Mouse (Mus musculus): ENCODE data around the gene Pced1a. TPM values are rescaled to one million over a fixed set of nuclear protein-coding genes. Genes with fewer than 3 reads are reported as not detected.

Pced1a gene
- polyA plus RNA-seq, 1 experiment from 2014 or later = 9.6 TPM

DNA sequence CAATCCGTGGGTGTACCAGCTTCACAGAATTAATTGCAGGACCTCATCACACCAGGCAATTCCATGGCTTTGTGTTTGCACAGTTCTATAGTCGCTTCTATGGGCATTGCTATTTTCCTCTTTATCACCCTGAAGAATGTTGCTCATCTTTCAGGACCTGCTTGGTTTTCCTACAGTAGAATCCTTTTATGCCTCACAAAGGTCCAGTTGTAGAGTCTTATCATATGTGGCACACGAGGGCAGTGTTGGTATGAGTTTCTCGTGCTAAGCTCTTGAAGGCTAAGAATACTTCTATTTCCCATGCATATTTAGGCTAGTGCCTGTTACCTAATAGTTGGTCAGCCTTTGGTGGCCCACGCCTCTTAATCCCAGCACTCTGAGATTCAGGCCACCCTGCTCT, 611 bp upstream of the Pced1a start:
- 54% methylated on average over 5 of the region's 5 CpGs for WGBS
- Histone ChIP-seq H3K9ac (ENCODE audit: low read length) (peak overlapping the region; percentile 80), H3K9me3 (ENCODE audit: control insufficient read depth, low read length) (no peaks in the 10 kb centered on the region), H3K27me3 (ENCODE audit: control insufficient read depth, insufficient read depth, low read length) (no peaks in the 10 kb centered on the region), H3K27ac (ENCODE audit: low read depth, low read length) (no peak overlapping the region), H3K4me1 (replicated peaks; ENCODE audit: control insufficient read depth, insufficient read depth, low read length) (no peaks in the 10 kb centered on the region; the same call in 1 of the 2 replicates), H3K36me3 (ENCODE audit: control insufficient read depth, insufficient read depth, low read length) (no peaks in the 10 kb centered on the region; the same call in 1 of the 2 replicates), H3K4me2 (ENCODE audit: low read depth, low read length, severe bottlenecking) (peak overlapping the region; percentile 76), H3K4me3 (ENCODE audit: low read depth, low read length) (peak overlapping the region; percentile 55)
- DNase-seq (ENCODE audit: low spot score) (no peak), ATAC-seq (replicated peaks; ENCODE audit: low FRiP score) (no peak)

DNA sequence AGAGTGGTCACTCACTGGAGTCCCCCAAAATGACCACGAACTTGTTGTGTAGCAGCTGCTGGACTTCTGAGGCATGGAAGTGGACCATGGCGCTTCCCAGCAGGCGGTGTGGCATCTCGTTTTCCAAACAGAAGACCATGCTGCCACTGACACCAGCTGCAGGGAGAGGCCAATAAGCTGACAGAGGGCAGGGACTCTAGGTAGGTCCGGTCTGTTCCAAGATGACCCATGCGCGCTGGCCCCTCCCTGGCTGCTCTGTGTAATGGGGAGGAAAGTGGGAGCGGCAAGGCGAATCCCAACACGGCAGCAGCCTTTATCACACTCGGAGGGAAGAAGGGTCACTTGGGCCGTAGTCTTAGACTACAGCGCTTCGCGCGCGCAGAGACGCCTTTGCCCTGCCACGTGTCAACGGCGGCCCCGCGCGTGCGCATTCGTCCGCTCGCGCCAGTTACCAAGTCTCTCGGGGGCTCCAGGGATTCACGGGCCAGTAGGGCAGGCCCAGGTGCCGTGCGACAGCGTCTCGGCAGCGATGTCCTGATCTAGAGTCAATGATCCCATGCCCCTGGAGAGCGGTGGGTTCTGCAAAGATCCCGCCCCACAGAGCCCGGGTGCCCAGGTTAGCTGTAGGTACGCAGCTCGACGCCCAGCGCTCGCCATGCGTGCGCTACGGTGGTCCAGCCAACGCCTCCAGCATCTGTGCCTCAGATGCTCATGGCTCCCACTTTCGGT, 940 bp downstream of the Pced1a start:
- H3K9me3 ChIP-seq (ENCODE audit: control insufficient read depth, low read length) = no peaks in the 10 kb centered on the region
- 17% methylated on average over 49 of the region's 49 CpGs for WGBS
- peak overlapping the region; percentile 80 for H3K9ac ChIP-seq (ENCODE audit: low read length)
- H3K4me2 ChIP-seq (ENCODE audit: low read depth, low read length, severe bottlenecking) = peak overlapping the region; percentile 76
- ATAC-seq (replicated peaks; ENCODE audit: low FRiP score) (peak; percentile 77), DNase-seq (ENCODE audit: low spot score) (peak; percentile 88)
- H3K27me3 ChIP-seq (ENCODE audit: control insufficient read depth, insufficient read depth, low read length) = no peaks in the 10 kb centered on the region
- H3K36me3 ChIP-seq (ENCODE audit: control insufficient read depth, insufficient read depth, low read length) = no peaks in the 10 kb centered on the region; the same call in 1 of the 2 replicates
- H3K27ac ChIP-seq (ENCODE audit: low read depth, low read length) = peak overlapping the region; percentile 54; the same call in 1 of the 2 replicates
- H3K4me3 ChIP-seq (ENCODE audit: low read depth, low read length) = peak overlapping the region; percentile 55
- H3K4me1 ChIP-seq (replicated peaks; ENCODE audit: control insufficient read depth, insufficient read depth, low read length) = no peaks in the 10 kb centered on the region; the same call in 1 of the 2 replicates

DNA sequence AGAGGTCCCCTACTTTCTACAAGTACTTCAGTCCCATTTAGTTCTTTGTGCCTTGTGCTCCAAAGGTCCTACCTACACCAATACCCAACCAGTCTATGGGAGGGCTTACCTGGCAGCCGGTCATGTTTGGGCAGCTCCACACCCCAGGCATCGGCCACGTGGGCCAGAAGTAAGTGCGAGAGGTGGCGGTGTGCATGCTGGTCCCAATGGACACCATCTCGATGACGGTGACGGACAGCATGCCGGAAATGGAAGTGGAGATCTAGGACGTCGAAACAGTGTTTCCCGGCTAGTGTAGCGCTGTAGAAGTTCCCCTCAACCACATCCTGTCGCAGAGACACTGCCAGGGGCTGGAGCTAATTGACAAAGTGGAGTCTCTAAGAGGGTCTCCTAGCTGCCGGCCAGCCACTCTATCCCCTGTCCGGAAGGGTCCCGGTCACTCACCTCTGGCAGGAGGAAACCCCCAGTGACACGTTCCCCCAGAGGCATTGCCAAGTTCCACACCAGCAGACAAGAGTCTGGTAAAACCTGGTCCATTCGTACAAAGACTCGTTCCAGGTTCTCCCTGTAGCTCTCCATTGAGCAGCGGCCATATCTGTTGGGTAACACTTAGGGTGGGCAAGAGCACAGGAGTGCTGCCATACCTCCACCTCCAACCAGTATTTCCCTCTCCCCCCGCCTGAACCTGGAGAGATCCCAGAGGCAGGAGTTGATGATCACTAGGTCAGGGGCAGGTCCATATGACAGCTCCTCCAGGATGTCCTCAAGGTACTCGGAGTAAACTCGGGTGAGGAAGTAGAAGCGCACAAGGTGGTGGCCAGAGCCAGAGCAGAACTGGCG, 2.5 kb downstream of the Pced1a start:
- H3K9ac ChIP-seq (ENCODE audit: low read length) = no peak overlapping the region
- H3K4me3 ChIP-seq (ENCODE audit: low read depth, low read length) = no peak overlapping the region
- no peaks in the 10 kb centered on the region for H3K9me3 ChIP-seq (ENCODE audit: control insufficient read depth, low read length)
- 95% methylated on average over 26 of the region's 26 CpGs for WGBS
- no peak overlapping the region for H3K27ac ChIP-seq (ENCODE audit: low read depth, low read length)
- ATAC-seq (replicated peaks; ENCODE audit: low FRiP score) = no peak
- H3K36me3 ChIP-seq (ENCODE audit: control insufficient read depth, insufficient read depth, low read length) = no peaks in the 10 kb centered on the region; the same call in 1 of the 2 replicates
- no peaks in the 10 kb centered on the region for H3K27me3 ChIP-seq (ENCODE audit: control insufficient read depth, insufficient read depth, low read length)
- DNase-seq (ENCODE audit: low spot score) = no peak
- no peak overlapping the region for H3K4me2 ChIP-seq (ENCODE audit: low read depth, low read length, severe bottlenecking)
- H3K4me1 ChIP-seq (replicated peaks; ENCODE audit: control insufficient read depth, insufficient read depth, low read length) = no peaks in the 10 kb centered on the region; the same call in 1 of the 2 replicates

DNA sequence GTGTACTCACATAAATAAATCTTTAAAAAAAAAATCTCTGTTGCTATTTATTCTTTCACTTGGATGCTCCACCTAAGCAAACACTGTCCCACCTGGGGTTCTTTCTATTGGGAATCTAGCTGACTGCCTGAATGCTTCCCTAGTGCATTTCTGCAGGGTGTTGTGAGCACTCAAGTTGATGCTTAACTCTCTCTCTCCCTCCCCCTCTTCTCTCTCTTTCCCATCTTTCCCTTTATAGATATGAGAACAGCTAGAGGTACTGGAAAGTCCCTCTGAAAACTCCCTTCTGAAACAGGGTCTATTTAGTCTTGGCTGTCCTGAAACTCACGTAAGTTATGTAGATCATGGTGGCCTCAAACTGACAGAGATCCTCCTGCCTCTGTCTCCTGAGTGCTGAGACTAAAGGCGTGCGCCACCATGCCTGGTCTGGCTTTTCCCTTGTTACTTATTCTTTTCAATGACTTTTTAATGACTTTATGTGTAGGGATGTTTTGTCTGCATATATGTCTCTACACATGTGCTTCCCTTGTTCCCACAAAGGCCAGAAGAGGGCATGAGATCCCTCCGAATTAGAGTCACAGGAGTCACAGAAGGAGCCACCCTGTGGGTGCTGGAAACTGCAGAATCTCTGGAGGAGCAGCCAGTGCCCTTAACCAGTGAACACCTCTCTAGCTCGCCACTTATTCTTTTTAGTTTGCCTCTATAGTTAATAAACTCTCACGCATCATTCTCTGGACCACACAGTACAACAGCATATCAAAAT, 10.2 kb downstream of the Pced1a start:
- H3K4me1 ChIP-seq (replicated peaks; ENCODE audit: control insufficient read depth, insufficient read depth, low read length) = no peaks in the 10 kb centered on the region
- WGBS = 72% methylated on average over 6 of the region's 6 CpGs
- no peak for ATAC-seq (replicated peaks; ENCODE audit: low FRiP score)
- H3K27me3 ChIP-seq (ENCODE audit: control insufficient read depth, insufficient read depth, low read length) = no peaks in the 10 kb centered on the region
- H3K36me3 ChIP-seq (ENCODE audit: control insufficient read depth, insufficient read depth, low read length) = no peaks in the 10 kb centered on the region
- no peak overlapping the region for H3K4me2 ChIP-seq (ENCODE audit: low read depth, low read length, severe bottlenecking)
- no peak overlapping the region for H3K4me3 ChIP-seq (ENCODE audit: low read depth, low read length)
- H3K27ac ChIP-seq (ENCODE audit: low read depth, low read length) = no peak overlapping the region
- no peak overlapping the region for H3K9ac ChIP-seq (ENCODE audit: low read length)
- no peaks in the 10 kb centered on the region for H3K9me3 ChIP-seq (ENCODE audit: control insufficient read depth, low read length)
- DNase-seq (ENCODE audit: low spot score) = no peak

DNA sequence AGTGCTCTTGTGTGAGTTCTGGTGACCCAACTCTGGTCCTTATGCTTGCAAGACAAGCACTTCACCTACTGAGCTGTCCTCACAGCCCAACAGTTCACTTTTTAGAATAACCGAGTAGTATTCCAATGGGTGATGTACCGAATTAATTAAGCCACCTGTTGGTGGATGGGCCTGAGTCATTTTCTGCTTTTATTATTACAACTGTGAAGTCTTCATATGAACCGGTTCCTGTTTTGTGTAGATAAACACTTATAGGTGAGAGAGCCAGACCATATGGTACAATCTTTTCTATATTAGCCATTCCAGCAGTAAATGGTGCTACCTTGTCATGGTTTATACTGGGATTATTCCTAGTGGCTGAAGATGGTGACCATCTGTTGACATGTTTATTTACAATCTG, 11.7 kb downstream of the Pced1a start:
- H3K9me3 ChIP-seq (ENCODE audit: control insufficient read depth, low read length) = no peaks in the 10 kb centered on the region
- no peak overlapping the region for H3K4me3 ChIP-seq (ENCODE audit: low read depth, low read length)
- no peak overlapping the region for H3K4me2 ChIP-seq (ENCODE audit: low read depth, low read length, severe bottlenecking)
- no peaks in the 10 kb centered on the region for H3K36me3 ChIP-seq (ENCODE audit: control insufficient read depth, insufficient read depth, low read length)
- H3K27me3 ChIP-seq (ENCODE audit: control insufficient read depth, insufficient read depth, low read length) = no peaks in the 10 kb centered on the region
- no peaks in the 10 kb centered on the region for H3K4me1 ChIP-seq (replicated peaks; ENCODE audit: control insufficient read depth, insufficient read depth, low read length)
- DNase-seq (ENCODE audit: low spot score) (no peak), ATAC-seq (replicated peaks; ENCODE audit: low FRiP score) (no peak)
- 88% methylated on average over 3 of the region's 3 CpGs for WGBS
- H3K27ac ChIP-seq (ENCODE audit: low read depth, low read length) = no peak overlapping the region
- H3K9ac ChIP-seq (ENCODE audit: low read length) = no peak overlapping the region

DNA sequence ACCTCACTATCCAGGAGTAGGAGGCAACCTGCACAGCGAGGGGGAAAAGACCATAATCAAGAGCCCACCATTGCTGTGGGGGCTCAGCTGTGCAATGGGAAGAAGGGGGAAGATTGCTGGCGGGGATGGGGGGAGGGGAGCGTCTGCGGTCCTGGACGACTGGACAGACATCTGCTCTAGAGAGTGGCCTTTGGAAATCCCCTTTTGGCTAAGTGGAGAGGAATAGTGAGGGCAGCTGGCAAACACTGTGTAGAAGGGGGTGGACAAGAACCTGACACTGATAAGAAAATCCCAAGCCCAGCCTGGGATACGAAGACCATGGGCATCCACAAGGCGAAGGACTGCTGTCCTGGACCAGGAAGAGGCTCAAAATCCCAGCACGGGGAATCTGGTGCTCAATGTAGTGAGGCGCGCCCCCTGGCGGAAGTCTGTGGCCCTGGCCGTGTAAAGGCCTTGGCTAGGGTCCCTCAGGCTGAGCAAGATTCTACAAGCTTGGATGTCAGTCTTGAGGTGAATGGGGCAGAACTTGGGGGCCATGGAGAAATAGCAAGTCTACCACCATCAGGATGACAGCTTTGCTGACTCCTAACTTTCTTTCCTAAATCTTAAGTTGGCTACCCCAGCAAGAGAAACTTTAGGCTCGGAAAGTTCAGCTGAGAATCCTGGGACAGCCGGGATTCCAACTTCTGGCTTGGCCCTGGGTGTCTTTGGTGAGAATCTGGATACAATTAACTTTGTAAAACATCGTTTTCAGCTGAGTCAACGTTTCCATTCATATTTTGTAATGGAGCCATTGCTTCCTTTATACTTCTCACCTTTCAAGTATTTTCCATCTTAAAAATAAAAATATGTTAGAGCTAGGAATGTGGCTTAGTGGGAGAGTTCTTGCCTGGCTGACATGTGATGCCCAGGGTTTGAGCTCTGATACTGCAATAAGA, 12.7 kb downstream of the Pced1a start:
- Histone ChIP-seq H3K27ac (ENCODE audit: low read depth, low read length) (no peak overlapping the region), H3K9ac (ENCODE audit: low read length) (no peak overlapping the region), H3K4me1 (replicated peaks; ENCODE audit: control insufficient read depth, insufficient read depth, low read length) (no peaks in the 10 kb centered on the region), H3K36me3 (ENCODE audit: control insufficient read depth, insufficient read depth, low read length) (no peaks in the 10 kb centered on the region), H3K4me3 (ENCODE audit: low read depth, low read length) (no peak overlapping the region), H3K9me3 (ENCODE audit: control insufficient read depth, low read length) (no peaks in the 10 kb centered on the region), H3K4me2 (ENCODE audit: low read depth, low read length, severe bottlenecking) (no peak overlapping the region), H3K27me3 (ENCODE audit: control insufficient read depth, insufficient read depth, low read length) (no peaks in the 10 kb centered on the region)
- peak; percentile 93 for DNase-seq (ENCODE audit: low spot score)
- WGBS = 38% methylated on average over 16 of the region's 16 CpGs
- ATAC-seq (replicated peaks; ENCODE audit: low FRiP score) = peak; percentile 83

DNA sequence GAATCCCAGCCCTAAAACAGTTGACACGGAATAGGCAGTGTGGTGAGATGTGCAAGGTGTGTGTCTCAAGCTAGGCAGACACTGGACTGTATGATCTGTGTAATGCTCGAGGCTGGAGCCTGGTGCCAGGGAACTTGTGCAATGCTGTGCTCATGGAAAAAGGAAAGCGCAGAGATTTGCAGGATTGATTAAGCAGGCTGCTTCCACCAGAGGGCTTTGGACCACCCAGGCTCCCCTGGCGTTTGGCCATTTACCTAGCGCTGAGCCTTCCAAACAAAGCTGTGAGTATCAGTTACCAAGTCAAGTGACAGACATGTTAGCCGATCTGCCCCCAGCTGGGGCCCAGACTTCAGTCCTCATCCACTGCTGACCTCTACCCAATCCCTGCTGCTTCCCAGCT, 16.3 kb downstream of the Pced1a start:
- H3K27me3 ChIP-seq (ENCODE audit: control insufficient read depth, insufficient read depth, low read length) = no peaks in the 10 kb centered on the region
- H3K4me3 ChIP-seq (ENCODE audit: low read depth, low read length) = no peak overlapping the region
- WGBS = 12% methylated on average over 6 of the region's 6 CpGs
- no peaks in the 10 kb centered on the region for H3K36me3 ChIP-seq (ENCODE audit: control insufficient read depth, insufficient read depth, low read length)
- DNase-seq (ENCODE audit: low spot score) (peak; percentile 67), ATAC-seq (replicated peaks; ENCODE audit: low FRiP score) (no peak)
- H3K9ac ChIP-seq (ENCODE audit: low read length) = no peak overlapping the region
- no peaks in the 10 kb centered on the region for H3K4me1 ChIP-seq (replicated peaks; ENCODE audit: control insufficient read depth, insufficient read depth, low read length)
- H3K4me2 ChIP-seq (ENCODE audit: low read depth, low read length, severe bottlenecking) = no peak overlapping the region
- no peak overlapping the region for H3K27ac ChIP-seq (ENCODE audit: low read depth, low read length)
- no peaks in the 10 kb centered on the region for H3K9me3 ChIP-seq (ENCODE audit: control insufficient read depth, low read length)

All from forebrain, embryonic 11.5 days (tissue).